Mouse (Mus musculus) frontal cortex, adult 2 months (tissue): ENCODE measurements around the gene Shisa9. TPM values are rescaled to one million over a fixed set of nuclear protein-coding genes. Genes with fewer than 3 reads are reported as not detected.
A peak's percentile ranks its signal among the peaks of the same experiment; 100 is the strongest.
"Not testable (repeated sequence)": the region's sequence is repeated elsewhere in the genome, so short reads cannot be mapped to it uniquely, and the experiment has no call there.

Source experiments
- DNase-seq, 2 experiments: peaks; one replicate each; pipeline ENCODE4 v3.0.0; 2022; ENCODE audit warnings: low spot score in 1 of 2; ENCODE audit errors: extremely low spot score in 1 of 2
- polyA plus RNA-seq: library from polyadenylated mRNA; depleted of rRNA; stranded (reverse); fragments of >200 nt; gene quantifications from 2 replicates; pipeline ENCODE4 v1.2.3, GENCODE M21; 2012; rRNA removed

Gene Shisa9
- 61.9 and 70.7 TPM in 2 replicates for polyA plus RNA-seq

DNA sequence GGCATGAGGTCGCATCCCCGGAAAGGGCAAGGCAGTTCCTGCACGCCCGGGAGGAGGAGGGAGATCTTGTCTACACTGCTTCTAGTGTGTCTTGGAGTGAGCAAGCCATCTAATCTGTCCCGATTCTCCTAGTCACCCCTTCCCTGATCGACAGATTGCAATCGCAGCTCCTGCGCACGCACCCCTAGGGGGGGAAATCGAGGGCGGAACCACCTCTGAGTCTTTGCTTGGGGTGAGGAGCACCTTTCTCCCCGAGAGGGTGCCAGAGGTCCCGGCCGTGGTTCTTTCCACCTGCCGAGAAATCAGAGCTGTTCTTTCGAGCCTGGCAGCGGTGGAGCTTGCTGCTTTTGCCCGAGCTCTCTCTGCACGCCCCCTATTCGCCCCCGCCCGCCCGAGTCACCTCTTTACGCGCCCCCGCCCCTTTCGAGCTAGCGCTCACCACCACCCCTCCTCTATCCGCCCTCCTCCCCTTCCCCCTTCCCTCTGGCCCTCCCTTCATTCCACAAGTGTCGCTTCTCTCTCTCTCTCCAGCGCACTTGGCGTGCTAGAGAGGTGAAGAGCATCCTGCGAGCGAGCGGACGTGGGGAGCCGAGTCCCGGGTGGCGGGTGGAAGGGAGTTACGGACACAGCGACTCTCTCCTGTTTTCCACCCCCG, at the start of gene Shisa9:
Gene Shisa9 (plus strand): TSS at position 498 of the 655 bp plus-strand sequence.
- no peak for DNase-seq

DNA sequence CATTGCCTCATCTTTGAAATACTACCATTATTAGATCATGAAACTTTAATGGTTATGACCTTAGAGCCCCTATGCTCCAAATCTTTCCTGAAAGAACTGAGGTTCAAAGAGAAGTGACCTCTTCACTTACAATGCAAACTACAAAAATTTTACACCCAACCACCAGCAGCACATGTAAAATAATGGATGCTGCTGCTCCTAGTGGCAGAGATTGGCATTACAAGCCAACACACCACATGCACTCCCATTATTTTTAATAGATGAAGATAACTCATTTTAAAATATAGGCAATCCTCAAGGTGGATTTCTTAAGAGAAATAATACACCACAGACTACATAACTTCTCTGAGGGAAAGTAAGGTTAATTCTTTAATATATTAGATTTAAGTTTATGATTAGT, 43.4 kb upstream of the Shisa9 start:
- peak in 1 of 2 experiments; percentile 67 for DNase-seq

DNA sequence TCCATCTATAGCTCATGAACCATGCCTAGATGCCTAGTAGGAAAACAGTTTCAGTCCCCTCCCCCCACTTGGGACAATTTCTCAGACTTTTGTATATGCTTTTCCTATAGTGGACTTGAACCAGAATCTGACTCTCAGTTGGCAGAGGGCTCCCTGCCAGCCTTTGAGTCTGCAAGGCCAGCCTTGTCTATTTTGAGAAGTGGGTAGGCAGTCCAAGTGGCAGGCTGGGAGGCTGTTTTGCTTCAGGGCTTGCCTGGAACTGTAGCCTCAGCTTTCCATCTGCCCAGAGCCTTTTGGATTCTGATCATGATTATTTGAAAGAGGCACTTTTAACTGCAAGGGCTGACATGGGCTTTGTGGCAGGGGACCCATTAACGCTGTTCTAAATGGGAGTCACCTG, 23.2 kb upstream of the Shisa9 start:
- peak in 1 of 2 experiments; percentile 58 for DNase-seq

DNA sequence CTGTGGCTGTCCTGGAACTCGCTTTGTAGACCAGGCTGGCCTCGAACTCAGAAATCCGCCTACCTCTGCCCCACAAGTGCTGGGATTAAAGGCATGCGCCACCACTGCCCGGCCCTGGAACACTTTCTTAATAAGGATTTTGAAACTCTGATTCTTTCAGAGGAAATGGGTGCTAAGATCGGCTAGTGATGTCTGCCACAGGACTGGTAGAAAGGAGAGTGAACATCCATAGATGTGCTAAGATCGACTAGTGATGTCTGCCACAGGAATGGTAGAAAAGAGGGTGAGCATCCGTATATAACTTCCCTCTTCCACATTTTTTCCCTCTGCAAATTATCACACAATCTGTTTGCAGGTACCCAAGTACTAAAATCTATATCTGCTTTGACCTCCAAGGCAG, 17.9 kb upstream of the Shisa9 start:
- DNase-seq: no peak

DNA sequence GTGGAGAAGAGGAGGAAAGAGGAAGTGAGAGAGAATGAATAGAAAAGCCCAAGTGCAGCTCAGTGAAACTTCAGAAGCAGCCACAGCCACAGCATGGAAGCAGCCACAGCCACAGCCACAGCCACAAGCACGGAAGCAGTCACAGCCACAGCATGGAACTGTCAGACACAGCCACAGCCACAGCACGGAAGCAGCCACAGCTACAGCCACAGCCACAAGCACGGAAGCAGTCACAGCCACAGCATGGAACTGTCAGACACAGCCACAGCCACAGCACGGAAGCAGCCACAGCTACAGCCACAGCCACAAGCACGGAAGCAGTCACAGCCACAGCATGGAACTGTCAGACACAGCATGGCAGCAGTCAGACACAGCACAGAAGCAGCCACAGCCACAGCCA, 17.1 kb upstream of the Shisa9 start:
- not testable (repeated sequence) for DNase-seq

DNA sequence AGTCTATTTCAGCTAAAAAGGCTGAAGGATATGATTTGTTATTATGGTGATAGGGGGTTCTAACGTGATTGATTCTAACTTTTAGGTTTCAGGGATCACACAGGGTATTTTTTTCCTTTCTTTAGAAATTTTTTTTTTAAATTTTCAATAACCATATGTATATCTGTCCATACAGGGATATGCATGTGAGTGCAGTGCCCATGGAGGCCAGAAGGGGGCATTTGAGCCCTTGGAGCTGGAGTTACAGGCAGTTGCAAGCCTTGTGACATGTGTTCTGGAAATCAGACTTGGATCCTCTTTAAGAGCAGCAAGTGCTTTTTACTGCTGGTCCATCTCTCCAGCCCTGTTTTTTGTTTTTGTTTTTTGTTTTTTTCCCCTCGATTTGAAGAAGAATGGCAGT, 16.3 kb upstream of the Shisa9 start:
- no peak for DNase-seq

DNA sequence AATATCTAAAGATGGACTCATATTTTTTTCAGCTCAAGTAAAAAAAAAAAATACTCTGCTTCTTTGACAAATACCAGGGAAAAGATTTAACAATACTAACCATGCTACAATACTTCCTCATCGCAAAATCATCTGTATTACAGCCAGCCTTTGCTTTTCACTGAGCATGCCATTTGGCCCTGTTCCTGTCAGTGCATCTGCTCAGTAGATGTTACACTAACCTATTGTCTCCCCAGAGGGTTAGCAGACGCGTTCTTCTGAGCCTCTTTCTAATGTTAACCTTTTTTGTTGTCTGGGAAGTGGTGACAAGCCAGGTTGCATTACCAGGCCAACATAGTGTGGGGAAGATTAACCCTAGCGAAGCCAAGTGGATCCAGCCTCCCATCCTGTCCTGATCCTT, 10.2 kb upstream of the Shisa9 start:
- DNase-seq: no peak

DNA sequence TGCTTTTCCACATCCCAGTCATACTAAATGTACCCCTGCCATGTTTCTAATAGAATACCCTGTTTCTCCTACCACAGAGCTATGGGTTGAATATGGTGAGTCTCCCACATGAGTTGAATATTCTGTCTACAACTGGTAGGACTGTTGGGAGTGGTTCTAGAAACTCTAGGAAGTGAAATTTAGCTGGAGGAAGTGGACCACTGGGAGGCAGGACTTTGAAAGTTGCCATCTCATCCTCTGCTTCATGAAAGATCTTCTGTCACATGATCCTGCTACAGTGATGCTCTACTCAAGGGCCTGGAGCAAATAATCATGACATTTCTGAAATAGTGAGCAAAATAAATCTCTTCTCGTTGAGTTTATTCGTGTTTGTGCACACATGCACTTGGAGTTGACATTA, 7.2 kb upstream of the Shisa9 start:
- DNase-seq: no peak

DNA sequence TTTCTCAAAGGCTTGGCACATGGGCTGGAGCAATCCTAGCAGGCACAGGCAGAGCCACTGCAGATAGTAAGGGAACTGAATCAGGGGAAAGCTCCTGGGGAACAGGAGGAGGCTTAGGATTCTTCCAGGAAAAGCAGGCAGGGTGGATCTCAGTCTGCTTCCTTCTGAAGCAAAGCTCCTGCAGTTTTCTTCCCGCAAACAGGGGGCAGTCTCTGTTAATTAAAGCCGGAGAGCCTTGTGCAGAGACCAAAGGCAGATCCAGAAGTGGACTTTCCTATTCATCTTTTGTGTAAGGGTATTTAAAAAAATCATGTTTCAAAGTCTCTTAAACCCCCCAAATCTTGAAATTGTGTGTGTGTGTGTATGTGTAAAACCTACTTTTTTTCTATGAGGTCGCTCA, 3.1 kb upstream of the Shisa9 start:
- peak in 1 of 2 experiments; percentile 85 for DNase-seq

DNA sequence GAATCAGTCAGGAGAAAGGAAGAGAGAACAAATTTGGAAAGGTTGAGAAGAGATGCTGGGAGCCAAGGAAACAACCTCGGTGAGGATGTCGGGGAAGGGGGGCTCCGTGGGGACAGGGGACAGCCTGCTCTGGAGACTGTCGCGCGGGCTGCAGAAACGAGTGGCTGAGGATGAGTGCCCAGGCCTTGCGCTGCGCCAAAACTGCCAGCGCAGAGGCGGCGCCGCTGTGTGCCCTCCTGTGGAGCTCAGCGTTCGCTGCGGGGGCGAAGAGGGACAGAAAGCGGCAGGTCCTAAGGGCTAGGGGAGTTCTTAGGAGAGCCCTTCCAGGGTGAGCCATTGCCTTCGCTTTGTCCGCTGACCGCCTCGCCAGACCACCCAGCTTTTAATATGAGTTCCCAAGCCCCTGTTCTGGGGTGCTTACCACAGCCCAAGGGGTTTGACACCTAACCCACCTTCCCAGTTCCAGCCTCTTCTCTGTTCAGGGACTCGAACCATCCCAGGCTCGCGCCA, 752 bp upstream of the Shisa9 start:
- DNase-seq: peak in 1 of 2 experiments; percentile 64

DNA sequence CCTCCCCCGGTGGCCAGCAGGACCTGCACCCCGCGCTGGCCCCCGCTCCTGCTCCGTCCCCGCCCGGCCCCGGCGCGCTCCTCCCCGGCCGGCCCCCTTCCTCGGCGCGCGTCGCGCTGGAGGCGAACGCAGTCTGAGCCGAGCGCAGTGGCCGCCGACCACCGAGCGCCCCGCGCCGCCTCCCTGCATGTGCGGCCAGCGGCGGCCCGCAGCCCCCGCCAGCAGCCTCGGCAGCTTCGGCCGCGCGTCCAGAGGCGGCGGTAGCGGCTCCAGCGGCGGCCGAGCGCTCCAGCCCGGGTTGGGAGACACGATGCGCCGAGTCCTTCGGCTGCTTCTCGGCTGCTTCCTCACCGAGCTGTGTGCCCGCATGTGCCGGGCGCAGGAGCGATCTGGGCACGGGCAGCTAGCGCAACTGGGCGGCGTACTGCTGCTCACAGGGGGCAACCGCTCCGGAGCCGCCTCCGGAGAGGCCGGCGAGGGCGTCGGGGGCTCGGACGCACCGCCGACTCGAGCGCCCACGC, 418 bp downstream of the Shisa9 start:
- DNase-seq: no peak

DNA sequence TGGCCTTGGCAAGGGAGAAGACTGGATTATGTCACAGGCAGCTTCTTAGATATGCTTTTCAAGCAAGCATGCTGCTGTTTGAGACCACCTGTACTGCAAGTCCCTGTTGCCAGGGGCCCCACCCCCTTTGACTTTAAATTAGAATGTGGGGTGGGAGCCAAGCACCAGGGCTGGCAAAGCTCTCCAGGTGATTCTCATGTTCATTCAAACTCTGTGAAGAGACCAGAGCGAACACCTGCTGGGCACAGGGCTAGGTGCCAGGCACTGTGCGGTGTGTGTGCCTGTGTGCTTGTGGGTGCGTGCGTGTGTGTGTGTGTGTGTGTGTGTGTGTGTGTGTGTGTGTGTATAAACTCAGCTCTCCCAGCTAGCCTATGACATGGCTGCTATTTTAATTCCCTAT, 3.1 kb downstream of the Shisa9 start:
- DNase-seq: no peak

DNA sequence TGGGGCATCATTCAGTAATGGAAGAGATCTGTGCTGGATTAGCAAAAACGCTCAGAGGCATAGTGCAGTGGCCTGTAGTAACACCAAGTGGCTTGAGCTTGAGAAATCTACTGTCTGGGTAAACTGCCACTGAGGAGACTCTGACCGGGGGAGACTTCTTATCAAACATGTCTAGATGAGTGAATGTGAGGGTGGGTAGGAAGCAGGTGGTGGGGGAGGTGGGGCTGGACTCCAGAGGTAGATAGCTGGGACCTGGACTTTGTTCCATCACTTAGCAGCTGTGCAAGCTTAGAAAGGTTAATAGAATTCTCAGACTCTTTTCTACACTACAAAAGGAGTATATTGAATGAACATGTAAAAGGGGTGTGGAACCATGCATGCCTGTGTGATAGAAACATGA, 21.3 kb downstream of the Shisa9 start:
- no peak for DNase-seq

DNA sequence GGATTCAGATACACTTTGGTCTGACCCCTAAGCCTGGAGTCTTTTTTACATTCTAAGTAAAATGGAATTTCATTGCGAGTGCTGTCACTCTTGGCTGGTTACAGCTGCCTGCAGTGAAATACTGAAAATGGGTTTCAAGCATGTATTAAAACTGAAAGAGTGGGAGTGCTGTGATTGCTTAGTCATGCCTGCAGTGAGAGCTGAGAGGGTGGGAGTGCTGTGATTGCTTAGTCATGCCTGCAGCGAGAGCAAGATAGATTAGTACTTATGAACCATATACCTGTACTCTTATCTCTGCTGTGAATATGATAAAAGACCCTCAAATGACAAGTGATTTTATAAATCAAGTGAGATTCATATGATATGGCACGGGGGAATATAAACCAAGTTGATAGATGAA, 26.2 kb downstream of the Shisa9 start:
- peak in 1 of 2 experiments; percentile 42 for DNase-seq

DNA sequence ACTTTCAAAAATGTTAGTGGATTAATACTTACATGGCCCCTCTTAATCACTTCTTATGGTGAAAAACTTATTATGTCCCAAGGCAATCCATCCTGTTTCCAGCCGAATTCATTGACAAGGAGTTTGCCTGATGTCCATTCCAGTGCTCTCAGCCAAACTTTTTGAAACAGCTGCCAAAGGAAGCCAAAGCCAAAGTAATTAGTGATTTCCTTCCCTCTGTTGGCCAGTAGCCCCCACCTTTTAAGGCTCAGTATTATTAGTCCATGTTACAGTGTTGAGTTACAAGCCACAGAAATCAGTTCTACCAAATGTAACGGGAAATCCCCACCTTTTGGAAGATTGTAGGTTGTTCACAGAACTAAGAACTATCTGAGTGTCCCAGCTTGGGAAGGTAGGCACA, 28.8 kb downstream of the Shisa9 start:
- no peak for DNase-seq

DNA sequence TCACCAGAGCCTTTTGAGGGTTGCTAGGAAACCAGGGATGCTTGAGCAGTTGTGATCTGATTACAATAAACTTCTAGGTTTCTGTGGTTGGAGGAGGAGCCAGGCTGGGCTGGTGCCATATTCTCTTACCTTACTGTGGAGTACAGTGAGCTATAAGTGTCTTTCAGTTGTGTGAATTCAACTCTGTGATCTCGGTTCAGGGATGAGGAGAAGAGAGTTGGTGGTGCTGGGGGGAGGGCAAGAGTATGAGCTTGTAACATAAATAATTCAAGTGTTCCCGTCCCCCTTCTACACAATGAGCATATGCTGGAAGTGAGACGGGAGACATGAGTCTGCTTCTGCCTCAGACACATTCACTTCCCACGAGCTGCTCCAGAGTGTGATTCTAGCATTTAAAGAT, 30.6 kb downstream of the Shisa9 start:
- DNase-seq: peak; percentile 80 to 81

DNA sequence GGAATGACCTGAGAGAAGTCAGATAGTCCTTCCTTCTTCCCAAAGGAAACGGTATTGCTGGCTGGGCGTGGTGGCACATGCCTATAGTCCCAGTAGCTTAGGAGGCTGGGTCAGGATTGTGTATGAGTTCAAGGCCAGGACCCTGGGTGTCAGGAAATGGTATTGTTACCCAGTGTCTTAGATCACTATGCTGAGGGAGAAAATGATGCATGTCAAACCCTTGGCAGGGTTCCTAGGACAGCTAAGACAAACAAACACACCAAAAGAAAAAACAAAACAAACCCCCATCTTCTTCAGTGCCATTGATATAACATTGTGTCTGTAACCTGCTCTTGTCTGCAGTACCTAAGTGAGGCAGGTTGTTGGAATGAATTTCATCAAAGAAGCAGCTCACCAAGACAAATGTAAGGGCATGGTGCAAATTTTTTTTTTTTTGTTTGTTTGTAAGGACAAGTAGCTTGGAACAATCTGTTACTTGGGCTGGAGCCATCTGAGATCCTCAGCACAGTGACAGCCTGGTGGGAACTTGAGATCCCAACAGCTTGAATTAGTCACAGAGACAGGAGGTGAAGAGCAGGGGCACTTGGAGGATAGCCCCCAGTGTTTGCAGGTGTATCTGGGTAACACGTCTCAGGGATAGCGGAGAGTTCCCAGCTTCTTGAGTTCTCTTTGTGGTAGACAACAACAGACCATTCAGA, 34.2 kb downstream of the Shisa9 start:
- DNase-seq: no peak

DNA sequence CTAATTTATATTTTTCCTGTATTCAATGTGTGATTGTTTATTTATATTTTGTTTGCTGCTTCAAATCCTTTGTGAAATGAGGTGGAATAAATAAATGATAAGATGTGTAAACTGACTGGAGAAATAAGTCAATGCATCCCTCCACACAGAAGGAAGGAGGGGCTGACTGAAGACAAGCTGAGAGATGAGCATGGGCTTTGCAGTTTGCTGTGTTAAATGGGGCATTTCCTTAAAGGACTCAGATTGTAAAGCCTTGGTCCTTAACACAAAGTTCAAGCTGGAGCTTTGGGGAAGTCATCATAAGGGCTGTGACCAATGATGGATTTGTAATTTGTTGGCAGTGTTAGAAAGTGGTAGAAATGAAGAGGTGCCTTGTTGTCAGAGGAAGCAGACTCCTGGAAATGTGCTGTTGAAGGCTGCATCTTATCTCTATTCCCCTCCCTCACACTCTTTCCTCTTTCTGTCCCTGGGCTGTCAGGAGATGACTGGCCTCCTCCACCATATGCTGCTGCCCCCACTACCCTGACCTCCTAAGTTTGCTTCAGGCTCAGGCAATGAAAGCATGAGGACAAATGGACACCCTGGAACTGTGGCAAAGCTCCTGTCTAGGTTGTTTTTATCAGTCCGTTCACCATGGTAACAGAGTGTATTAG, 36.3 kb downstream of the Shisa9 start:
- DNase-seq: no peak

DNA sequence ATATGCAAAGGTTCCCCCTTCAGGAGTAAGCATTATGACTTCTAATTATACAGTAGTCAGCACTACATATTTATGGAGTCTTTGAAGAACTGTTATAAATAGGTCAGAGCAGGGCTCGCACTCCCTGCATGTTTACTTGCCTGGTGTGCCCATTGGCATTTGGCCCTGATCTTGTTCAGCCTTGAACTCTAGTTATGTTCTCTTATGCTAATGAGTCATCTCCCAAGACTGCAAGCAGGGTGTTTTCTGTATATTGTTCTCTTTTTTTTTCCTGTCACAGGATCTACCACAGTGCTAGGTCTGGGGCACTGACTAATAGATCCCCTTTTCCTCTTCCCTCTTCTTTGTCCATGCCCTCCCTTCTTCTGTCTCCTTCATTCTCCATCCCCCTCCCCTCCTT, 48.5 kb downstream of the Shisa9 start:
- DNase-seq: no peak

DNA sequence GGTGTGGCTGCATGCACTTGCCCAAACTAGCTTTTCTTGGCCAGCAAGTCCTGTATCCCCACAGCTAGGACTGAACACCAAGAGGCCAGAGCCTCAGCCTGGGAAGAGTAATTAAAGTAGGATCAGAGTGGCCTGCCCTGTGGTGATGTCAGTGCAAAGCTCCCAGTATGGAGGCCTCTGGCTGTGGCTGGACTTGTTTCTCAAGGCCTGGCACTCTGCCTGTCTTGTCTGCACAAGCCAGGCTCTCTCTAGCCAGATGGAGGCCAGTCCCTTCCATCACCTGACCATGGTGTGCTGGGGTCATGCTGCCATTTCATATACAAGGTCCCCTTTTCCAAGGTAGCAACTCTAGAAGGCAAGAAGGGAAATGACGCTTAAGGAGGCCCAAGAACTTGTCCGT, 51.0 kb downstream of the Shisa9 start:
- DNase-seq: no peak

DNA sequence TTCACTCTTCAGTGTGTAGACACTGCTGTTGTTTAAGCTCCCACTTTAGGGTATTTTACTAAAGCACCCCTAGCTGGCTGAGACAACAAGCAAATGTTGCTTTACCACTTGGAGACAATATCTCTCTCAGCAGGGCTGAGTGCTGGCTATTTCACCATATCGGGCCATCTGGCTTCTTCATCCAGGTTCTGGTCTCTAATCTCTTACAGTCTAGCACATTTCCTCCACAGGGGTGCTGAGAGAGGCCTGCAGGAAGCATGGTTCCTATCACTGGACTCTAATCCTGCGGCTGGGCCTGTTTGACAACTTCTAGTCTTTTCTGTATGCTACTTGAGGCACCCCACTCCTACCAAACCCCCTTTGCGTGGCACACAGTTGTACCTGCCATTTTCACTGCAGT, 51.7 kb downstream of the Shisa9 start:
- no peak for DNase-seq
